Mouse (Mus musculus): ENCODE results near the gene Wbp11.

DNA sequence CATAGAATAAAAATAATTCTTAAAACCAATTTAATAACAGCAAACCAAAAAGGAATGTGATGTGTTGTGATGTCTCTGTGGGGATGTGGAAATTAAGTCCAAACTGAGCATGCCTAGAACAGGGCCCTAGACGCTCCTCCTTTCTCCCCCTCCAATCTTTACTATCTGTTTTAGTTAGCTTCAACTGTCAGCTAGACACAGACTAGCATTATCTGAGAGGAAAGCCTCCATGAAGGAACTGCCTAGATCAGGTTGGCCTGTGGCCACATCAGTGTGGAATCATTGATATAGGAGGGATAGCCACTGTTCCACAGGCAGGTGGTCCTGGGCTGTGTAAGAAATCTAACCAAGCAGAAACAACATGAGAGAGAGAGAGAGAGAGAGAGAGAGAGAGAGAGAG, 32.9 kb downstream of the Wbp11 start:
- TF ChIP-seq POLR2A (IDR thresholded peaks at IDR 0.05; ENCODE audit: borderline replicate concordance, extremely low read depth, low read depth, low read length), result no peak
- TF ChIP-seq CTCF (IDR thresholded peaks at IDR 0.05; ENCODE audit: insufficient read depth, low read length), result no peak
